Mouse (Mus musculus) forebrain, embryonic 10.5 days (tissue): ENCODE measurements around the gene Ajap1. TPM values are rescaled to one million over a fixed set of nuclear protein-coding genes. Genes with fewer than 3 reads are reported as not detected.

ENCODE experiments used
- DNase-seq: peaks from one replicate; pipeline ENCODE4 v3.0.0-alpha.2; 2017; ENCODE audit warnings: low spot score; ENCODE audit errors: extremely low spot score
- H3K27ac ChIP-seq: fragments of 300-500 bp; sonication (generic); 2 replicates; pipeline ENCODE4 v1.5.1; 2016; ENCODE audit warnings: mild to moderate bottlenecking
- H3K27me3 ChIP-seq: fragments of 300-500 bp; sonication (generic); 2 replicates; pipeline ENCODE4 v1.6.1; 2016; ENCODE audit warnings: mild to moderate bottlenecking; ENCODE audit not compliant: poor library complexity, severe bottlenecking
- H3K36me3 ChIP-seq: fragments of 300-500 bp; sonication (generic); replicated peaks from 2 replicates; pipeline ENCODE4 v1.6.1; 2016; ENCODE audit warnings: mild to moderate bottlenecking, moderate library complexity
- H3K4me1 ChIP-seq: fragments of 300-500 bp; sonication (generic); 2 replicates; pipeline ENCODE4 v1.6.1; 2016
- H3K4me3 ChIP-seq: fragments of 300-500 bp; sonication (generic); 2 replicates; pipeline ENCODE4 v1.5.1; 2016; ENCODE audit warnings: mild to moderate bottlenecking, moderate library complexity
- H3K9me3 ChIP-seq: fragments of 300-500 bp; sonication (generic); 2 replicates; pipeline ENCODE4 v1.6.1; 2016; ENCODE audit warnings: mild to moderate bottlenecking, moderate library complexity
- WGBS: fragments of 180-500 bp; shearing (Covaris S2); methylation state at CpG from one replicate; pipeline ENCODE4 v1.1.7; 2016; 5-methylcytosine and 5-hydroxymethylcytosine counted together
- polyA plus RNA-seq: library from polyadenylated mRNA; unstranded; fragments of >200 nt; fragmentation: Nextera tagmentation; extraction: Ambion mirVana; gene quantifications from 2 replicates; pipeline ENCODE4 v1.2.1, GENCODE M21; 2016

The Ajap1 gene
- polyA plus RNA-seq, 1 experiment from 2014 or later = 1.2 TPM

DNA sequence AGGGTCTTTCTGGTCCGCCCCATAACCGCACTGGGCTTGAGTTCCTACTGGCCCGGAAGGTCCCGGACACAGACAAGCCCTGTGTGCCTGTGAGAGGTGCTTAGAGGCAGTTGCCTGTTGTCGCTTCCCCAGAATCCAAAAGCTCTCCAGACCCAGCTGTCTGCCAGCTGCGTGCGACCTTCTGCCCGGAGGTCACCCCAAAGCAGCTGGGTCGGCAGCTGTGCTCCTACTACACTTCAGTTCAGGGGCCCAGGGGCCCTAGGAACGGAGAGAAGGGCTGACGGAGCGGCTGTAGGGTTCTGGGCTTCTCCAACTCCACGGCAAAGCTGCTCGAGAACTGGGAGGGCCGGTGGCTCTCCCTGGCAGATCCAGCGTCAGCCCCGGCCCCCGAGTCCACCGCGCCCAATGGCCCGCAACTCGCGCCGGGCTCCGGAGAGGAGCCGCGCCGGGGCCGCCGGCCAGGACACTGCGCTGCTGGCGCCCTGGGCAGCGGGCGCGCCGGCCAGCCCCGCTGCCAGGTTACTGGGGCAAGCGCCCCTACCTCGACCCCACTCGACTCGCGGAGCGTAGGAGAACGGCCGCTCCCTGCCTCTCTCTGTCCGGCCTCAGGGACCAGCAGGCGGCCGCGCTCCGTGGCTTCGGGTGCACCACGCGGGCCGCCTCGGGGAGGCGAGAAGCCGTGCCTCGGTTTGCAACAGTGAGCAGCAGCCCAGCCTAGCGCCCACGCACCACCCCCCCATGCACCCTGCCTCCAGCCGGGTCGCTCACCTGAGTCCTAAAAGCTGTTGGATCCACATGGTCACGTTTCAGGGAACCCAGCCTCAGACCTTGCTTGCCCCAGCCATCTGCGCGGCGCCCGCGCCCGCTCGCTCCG is 1.0 kb downstream of the Ajap1 start:
- Histone ChIP-seq H3K4me3 (peak overlapping the region; percentile 66), H3K27me3 (peaks cover 97% of the 10 kb centered on the region), H3K9me3 (no peaks in the 10 kb centered on the region), H3K4me1 (peaks cover 79% of the 10 kb centered on the region), H3K27ac (peak overlapping the region; percentile 79), H3K36me3 (no peaks in the 10 kb centered on the region)
- under 1% methylated on average over 71 of the region's 71 CpGs for WGBS
- peak; percentile 35 for DNase-seq

DNA sequence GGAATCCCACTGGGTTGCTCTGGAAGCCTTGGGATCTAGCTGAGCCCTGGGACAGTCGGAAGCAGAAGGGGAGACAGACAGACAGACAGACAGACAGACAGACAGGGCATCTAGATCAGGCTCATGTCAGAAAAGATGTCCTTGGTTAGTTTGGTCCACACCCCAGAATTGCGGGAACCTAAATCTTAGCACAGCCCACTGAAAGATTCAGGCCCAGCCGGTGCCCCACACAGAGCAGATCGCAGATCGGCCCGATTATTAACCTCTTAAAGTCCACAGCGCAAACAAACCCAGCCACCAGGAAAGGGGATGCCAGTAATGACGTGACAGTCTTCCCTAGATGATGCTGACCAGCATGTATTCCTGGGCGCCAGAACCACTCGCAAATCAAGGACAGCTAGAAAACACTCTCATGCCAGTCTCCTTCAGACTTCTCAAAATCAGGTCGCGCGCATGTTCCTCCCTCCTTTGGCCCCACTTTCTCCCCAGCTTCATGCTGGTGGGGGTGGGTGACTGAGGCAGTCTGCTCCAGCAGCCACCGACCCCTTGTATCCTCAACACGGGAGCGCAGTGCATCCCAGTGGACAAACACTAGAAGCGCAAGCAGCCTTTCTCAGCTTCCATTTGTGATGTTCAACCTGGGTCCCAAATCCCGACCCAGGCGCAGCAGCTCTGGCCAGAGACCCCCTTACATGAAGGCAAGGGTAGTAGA is 1.9 kb downstream of the Ajap1 start:
- Histone ChIP-seq H3K27me3 (peaks cover 94% of the 10 kb centered on the region), H3K27ac (0 out of 2 replicates have a peak overlapping the region, but pooled peaks have one; percentile 79), H3K4me1 (peaks cover 70% of the 10 kb centered on the region), H3K9me3 (no peaks in the 10 kb centered on the region), H3K4me3 (peak overlapping the region; percentile 66), H3K36me3 (no peaks in the 10 kb centered on the region)
- 3% methylated on average over 19 of the region's 19 CpGs for WGBS
- DNase-seq = peak; percentile 71

DNA sequence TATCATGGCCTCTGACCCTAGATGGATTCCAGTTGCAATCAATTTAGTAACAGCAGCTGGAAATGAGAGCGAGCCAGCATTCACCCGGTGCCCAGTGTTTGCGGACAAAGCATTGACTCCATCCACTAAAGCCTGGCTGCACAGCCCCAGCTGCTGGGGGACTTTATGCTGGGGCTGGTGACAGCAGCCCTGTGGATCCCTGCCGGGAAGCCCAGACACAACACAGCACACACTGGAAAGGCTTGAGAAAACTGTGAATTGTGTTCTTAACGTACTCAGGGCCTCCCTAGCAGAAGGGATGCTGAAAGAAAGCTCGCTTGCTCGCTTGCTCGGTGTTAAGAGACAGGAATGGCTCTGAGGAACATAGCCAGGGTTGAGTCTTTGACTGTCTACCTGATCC is 3.5 kb downstream of the Ajap1 start:
- H3K4me1 ChIP-seq = peaks cover 65% of the 10 kb centered on the region
- no peaks in the 10 kb centered on the region for H3K9me3 ChIP-seq
- peak; percentile 21 for DNase-seq
- peaks cover 79% of the 10 kb centered on the region for H3K27me3 ChIP-seq
- 10% methylated on average over 8 of the region's 8 CpGs for WGBS
- H3K4me3 ChIP-seq = no peak overlapping the region
- H3K36me3 ChIP-seq = no peaks in the 10 kb centered on the region
- H3K27ac ChIP-seq = peak overlapping the region; percentile 48

DNA sequence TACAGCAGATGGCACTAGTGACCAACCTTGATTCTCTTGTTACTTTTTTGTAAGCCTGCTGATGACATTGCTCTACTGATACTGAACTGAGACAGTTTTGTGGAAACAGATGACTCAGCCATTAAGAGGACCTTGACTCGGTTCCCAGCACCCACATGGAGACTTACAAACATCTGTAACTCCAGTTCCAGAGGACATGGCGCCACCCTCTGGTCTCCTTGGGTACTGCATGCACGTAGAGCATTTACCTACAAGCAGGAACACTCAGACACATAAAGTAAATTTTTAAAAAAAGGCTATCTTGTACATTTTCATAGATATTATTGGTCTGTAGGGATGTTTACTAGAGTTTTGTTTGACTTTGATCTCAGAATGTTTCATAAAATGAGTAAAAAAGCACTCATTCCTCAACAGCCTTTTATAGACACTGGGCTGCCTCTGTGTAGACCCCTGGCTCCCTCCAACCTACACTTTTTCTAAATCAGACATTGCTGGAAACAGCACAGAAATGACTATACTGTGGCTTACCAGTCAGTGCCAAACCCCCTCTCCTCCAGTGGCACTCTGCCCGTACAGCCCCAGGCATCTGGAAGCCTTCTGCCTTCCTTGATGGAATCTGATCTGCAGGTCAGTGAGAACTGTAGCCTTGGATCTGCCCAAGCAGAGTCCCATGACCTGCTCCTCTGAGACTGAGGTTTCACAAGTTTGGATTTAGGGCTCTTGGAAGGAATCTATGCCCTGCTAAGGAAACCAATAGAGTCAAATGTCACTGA is 8.9 kb downstream of the Ajap1 start:
- Histone ChIP-seq H3K36me3 (peaks cover 14% of the 10 kb centered on the region), H3K27me3 (peaks cover 24% of the 10 kb centered on the region), H3K4me1 (peaks cover 10% of the 10 kb centered on the region), H3K27ac (no peak overlapping the region), H3K4me3 (no peak overlapping the region), H3K9me3 (peaks cover 15% of the 10 kb centered on the region; the same call in 1 of the 2 replicates)
- DNase-seq = no peak
- 82% methylated on average over 4 of the region's 4 CpGs for WGBS

DNA sequence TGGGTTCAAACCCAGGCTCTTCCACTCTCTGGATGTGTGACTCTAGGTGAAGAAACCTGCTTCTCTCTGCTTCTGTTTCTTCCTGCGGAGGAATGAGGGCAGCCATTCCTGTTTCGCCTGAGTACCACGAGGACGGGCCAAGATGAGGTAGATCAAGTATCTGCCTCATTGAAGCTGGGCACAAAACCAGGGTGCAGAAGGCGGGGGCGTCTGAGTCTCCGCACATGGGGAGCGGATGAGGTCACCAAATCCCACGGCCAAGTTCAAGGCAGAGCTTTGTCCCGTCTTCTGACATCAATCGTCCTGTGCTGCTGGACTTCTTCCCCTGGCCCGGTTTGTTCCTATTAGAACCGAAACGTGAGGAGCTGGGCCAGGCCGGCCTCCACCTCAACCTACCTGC is 12.9 kb downstream of the Ajap1 start:
- Histone ChIP-seq H3K4me3 (no peak overlapping the region), H3K36me3 (peaks cover 14% of the 10 kb centered on the region), H3K27me3 (no peaks in the 10 kb centered on the region), H3K27ac (no peak overlapping the region), H3K9me3 (peaks cover 15% of the 10 kb centered on the region; the same call in 1 of the 2 replicates), H3K4me1 (peaks cover 4% of the 10 kb centered on the region)
- 95% methylated on average over 15 of the region's 15 CpGs for WGBS
- no peak for DNase-seq

DNA sequence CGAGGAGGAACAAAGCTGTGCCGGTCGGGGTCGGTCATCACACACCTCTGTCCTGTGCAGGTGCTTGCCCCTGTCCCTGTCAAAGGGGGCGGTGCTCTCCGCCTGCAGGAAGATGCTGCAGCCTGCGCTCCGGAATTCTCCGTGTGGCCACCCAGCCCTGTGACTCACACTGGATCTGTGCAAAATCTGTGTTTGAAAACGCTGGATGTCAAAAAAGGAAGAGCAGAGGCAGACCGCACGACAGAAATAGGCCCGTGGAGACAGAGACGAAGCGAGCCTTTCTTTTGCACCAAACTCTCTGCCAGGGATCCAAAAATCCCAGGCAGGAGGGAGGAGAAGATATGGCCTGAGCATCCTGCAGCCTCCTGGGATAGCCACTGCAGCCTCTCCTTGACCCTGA is 22.7 kb downstream of the Ajap1 start:
- Histone ChIP-seq H3K4me3 (no peak overlapping the region), H3K36me3 (no peaks in the 10 kb centered on the region), H3K4me1 (peaks cover 21% of the 10 kb centered on the region), H3K27ac (no peak overlapping the region), H3K9me3 (no peaks in the 10 kb centered on the region), H3K27me3 (no peaks in the 10 kb centered on the region)
- DNase-seq = no peak
- 87% methylated on average over 15 of the region's 15 CpGs for WGBS

DNA sequence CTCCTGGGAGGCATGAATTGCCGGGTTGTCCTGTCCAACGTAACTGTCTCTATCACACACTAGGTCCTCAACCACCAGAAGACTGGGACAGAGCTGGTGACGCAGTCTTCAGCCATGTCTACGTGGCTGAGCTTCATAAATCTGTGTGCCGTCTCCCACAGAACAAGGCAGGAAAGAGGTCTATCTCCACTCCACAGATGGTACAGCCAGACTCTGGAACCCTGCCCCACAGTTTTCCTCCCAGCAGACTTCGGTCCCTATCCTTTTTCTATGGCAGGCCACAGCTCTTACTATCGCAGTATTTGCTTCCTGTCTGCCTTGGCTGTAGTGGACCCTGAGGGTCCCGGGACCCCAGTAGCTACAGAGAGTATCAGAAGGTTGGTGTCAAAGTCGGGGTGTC is 23.1 kb downstream of the Ajap1 start:
- 93% methylated on average over 9 of the region's 9 CpGs for WGBS
- no peaks in the 10 kb centered on the region for H3K9me3 ChIP-seq
- H3K27me3 ChIP-seq = no peaks in the 10 kb centered on the region
- no peak for DNase-seq
- H3K4me3 ChIP-seq = no peak overlapping the region
- H3K27ac ChIP-seq = no peak overlapping the region
- H3K4me1 ChIP-seq = peaks cover 16% of the 10 kb centered on the region
- H3K36me3 ChIP-seq = no peaks in the 10 kb centered on the region

DNA sequence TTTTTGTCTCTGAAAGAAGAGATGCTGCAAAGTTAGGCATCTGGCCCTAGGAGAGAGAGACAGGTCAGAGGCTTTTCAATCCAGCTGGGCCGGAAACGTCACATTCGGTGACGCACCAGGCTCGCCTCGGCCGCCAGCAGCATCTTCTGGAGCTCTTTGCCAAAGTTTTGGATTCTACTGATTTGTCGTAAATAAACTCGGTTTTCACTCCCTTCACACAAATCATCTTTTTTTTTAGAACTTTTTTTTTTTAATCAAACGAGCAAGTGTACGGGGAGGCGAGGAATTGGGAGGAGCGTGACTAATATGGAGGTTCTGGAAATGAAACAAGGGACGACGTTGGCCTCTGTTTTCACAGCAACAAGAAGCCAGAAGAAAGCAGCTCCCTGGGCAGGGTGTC is 23.8 kb downstream of the Ajap1 start:
- 90% methylated on average over 15 of the region's 15 CpGs for WGBS
- Histone ChIP-seq H3K4me1 (peaks cover 11% of the 10 kb centered on the region), H3K36me3 (no peaks in the 10 kb centered on the region), H3K27ac (no peak overlapping the region), H3K27me3 (no peaks in the 10 kb centered on the region), H3K9me3 (no peaks in the 10 kb centered on the region), H3K4me3 (no peak overlapping the region)
- no peak for DNase-seq

DNA sequence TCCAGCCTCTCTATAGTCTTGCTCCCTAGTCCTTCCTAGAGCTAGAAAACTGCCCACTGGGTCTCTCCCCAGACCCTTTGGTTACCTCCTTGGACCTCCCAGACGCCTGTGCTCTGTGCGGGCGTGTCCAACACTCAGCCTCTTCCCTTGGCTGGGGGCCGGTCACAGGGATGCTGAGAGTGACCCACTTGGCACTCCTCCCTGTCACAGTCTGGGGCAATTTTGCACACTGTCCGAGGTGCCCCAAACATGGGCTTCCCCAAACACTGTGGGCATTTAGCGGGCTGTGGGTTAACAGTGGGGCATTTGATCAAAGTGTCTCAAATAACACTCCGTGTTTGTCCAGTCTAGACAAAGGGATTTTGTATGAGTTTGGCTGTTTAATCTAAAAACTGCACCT is 29.1 kb downstream of the Ajap1 start:
- no peak for DNase-seq
- Histone ChIP-seq H3K27me3 (no peaks in the 10 kb centered on the region), H3K27ac (no peak overlapping the region), H3K4me1 (no peaks in the 10 kb centered on the region), H3K4me3 (no peak overlapping the region), H3K36me3 (no peaks in the 10 kb centered on the region), H3K9me3 (no peaks in the 10 kb centered on the region)
- 94% methylated on average over 7 of the region's 7 CpGs for WGBS

DNA sequence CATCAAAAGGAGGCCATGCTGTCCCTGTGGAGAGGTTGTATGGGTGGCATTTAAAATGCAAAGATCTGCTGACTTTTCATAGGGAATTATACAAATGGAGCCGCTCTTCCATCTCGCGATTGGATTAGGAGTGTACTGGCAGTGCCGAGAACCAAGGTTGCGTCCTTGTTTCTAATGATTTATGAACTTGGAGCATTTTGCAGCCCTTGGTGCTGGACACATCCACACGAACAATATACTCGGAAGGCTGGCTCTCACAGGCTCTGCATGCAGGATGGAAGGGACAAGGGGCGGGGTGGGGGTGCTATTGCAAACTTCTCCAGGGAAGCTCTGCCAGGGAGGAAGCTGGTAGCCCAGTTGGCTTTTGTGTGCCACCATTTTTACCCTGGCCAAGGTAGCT is 31.1 kb downstream of the Ajap1 start:
- H3K9me3 ChIP-seq = no peaks in the 10 kb centered on the region
- no peak overlapping the region for H3K4me3 ChIP-seq
- WGBS = 85% methylated on average over 8 of the region's 8 CpGs
- DNase-seq = no peak
- no peaks in the 10 kb centered on the region for H3K27me3 ChIP-seq
- H3K4me1 ChIP-seq = no peaks in the 10 kb centered on the region
- H3K27ac ChIP-seq = no peak overlapping the region
- no peaks in the 10 kb centered on the region for H3K36me3 ChIP-seq

DNA sequence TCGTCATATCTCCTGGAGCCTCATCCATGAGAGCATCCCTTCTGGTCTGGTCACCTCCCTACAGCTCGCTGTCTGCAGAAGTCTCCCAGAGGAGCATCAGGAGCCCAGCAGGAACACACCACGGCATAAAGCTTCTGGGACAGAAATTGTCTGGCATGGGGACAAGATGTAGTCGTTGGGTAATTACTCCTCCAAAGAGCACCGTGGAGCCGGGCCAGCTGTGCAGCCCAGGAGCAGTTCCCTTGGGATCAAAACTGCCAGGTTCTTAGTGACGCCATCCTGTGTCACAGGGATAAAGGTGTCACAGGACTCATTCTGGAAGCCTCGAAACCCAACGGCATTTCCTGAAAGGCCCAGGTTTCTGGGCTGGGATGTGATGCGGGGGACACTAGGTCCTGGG is 40.1 kb downstream of the Ajap1 start:
- no peaks in the 10 kb centered on the region for H3K27me3 ChIP-seq
- H3K4me1 ChIP-seq = peaks cover 9% of the 10 kb centered on the region
- no peaks in the 10 kb centered on the region for H3K9me3 ChIP-seq
- H3K4me3 ChIP-seq = no peak overlapping the region
- 93% methylated on average over 10 of the region's 10 CpGs for WGBS
- no peak overlapping the region for H3K27ac ChIP-seq
- no peaks in the 10 kb centered on the region for H3K36me3 ChIP-seq
- DNase-seq = no peak

DNA sequence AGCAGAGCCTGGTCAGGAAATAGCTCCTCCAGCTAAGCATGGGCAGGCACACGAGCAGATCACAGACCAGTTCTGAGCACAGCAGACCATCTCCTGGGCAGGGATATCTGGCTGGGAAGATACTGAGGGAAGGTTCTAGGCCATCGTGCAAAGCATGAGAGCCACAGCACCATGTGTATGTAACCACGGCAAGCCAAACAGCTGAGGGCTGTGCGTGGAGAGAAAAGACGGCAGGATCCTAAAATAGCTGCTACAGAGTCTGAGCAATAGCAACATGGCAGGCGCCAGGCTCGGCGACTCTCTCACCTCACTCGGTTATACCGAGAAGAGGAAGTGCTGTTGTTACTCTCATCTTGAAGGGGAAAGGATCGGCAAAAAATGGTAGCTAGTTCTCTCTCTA is 42.7 kb downstream of the Ajap1 start:
- Histone ChIP-seq H3K4me1 (peaks cover 20% of the 10 kb centered on the region), H3K9me3 (no peaks in the 10 kb centered on the region), H3K36me3 (no peaks in the 10 kb centered on the region), H3K27ac (no peak overlapping the region), H3K27me3 (no peaks in the 10 kb centered on the region), H3K4me3 (no peak overlapping the region)
- 90% methylated on average over 11 of the region's 11 CpGs for WGBS
- no peak for DNase-seq
